Mouse (Mus musculus) mature B cell (primary cell): ENCODE measurements around the gene Ell3.

Experiments
- in situ Hi-C: fragments of 300-500 bp; cut with MboI; formaldehyde crosslinking; loops from 2 replicates; pipeline ENCODE4 v1.14.3; 2019

Ell3 gene

GRCm38 (mm10) chr2:121447006-121447405 lies 2.9 kb upstream of the Ell3 start:
- in situ Hi-C loops, result no loop called here

DNA sequence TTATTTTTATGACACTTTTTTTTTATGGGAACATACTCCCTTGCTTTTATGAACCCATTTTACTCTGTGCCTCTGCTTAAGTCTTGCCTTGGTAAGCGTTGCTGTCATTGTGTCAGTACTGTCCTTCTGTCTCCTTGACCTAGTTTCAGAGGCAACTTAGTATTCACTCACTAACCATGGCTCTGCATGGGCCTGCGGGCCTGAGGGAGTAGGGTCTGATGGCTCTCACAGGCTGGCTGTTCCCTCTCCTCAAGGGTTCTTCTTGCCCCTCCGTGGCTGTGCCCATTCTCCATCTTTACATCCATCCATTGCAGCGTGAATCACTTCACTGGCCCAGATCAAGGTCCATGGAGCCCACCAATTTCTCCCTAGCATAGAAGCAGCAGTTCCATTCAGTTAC lies 2.4 kb upstream of the Ell3 start:
- in situ Hi-C loops, result no loop called here

DNA sequence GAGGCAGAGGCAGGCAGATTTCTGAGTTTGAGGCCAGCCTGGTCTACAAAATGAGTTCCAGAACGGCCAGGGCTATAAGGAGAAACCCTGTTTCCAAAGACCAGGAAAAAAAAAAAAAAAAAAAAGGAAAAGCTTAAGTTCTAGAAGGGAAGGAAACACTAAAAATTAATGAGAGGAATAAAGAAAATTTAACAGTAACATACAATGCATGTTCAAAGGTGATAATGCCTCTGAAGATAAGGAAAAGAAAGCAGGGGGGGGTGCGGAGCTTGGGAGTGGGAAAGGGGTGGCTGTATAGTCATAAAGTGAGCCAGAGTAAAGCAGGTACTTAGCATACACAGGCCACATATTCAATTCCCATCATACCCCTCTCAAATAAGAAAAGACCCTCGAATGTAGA lies 1.0 kb upstream of the Ell3 start:
- in situ Hi-C loops, result no loop called here

- in situ Hi-C loops, result no loop called here
Observed at GRCm38 (mm10) chr2:121443068-121443349, 1.1 kb downstream of the Ell3 start.

DNA sequence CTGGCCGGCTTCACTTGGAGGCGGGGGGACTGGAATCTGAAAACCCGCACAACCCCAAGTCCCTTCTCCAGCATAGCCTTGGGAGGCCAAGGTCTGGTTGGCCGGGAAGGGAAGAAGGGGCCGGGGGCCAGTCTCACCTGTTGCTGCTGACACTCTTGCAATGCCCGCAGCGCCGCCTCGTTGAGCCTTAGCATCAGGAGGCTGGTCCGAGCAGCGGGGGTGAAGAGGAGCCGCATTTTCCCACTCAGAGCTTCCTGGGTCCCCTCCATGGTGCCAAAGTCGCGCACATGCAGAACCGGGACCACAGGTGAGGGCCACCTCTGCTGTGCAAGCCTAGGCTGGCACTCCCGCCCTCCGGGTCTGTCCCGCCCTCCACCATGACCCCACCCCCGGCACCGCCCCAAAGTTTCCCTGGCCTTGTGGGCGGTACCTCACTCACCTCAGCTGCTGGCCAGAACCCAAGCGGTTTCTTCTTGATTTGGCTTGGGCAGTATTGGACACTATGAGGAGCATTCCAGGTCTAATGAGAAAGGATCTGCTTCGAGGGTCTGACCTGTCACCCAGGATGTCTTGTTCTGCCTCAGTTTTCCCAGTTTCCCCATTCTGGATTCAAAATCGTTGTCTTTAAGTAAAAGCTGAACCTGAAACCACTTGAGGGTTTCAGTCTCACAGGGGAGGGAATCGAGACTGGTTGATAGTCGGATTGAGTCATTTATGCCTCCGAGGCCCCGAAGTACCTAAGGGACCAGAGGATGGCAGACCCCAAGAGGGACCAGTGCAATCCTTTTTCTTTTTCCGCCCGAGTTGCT lies 1.6 kb downstream of the Ell3 start:
- in situ Hi-C loops, result no loop called here

DNA sequence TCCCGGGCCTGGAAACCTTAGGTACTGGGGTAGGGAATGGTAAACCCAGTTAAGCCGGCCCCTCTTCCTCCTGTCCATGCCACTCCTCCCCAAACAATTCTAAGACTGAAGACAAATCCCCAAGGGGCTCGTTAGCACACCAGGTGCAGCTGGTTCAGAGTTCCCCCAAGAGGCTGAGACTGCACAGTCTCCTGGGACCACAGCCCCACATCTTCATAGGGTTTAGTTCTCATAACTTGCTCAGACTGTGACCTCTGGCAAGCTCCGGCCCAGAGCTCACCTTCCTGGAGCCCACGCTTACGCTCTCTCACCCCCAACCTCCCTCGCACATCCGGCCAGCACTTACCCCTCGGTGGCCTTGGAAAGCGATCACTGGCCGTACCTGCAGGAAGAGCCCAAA lies 2.3 kb downstream of the Ell3 start:
- in situ Hi-C loops, result no loop called here

- in situ Hi-C loops, result no loop called here
Observed at GRCm38 (mm10) chr2:121440834-121441605, 3.1 kb downstream of the Ell3 start.

DNA sequence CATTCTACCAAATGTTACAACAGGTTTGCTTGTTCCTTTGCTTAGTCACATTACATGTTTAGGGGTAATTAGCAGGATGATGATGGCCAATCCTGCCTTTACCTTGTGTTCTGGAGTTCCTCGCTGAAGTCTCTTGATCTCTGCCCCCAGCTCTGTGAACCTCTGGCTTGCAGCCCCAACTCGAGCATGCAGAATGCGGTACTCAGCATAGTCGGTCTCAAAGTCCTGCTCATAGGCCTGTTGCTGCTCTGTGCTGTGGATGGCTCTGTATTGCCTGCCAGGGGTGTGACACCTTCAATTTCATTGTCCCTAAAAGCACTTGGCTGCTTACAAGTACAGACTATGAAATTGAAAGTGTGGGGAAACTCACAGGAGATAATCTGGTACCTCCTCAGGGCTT lies 4.3 kb downstream of the Ell3 start:
- in situ Hi-C loops, result no loop called here

GRCm38 (mm10) chr2:121434854-121435253 lies 9.2 kb downstream of the Ell3 start:
- in situ Hi-C loops, result no loop called here

- in situ Hi-C loops, result no loop called here
Observed at GRCm38 (mm10) chr2:121425890-121426289, 18.2 kb downstream of the Ell3 start.

GRCm38 (mm10) chr2:121423166-121423565 lies 20.9 kb downstream of the Ell3 start:
- in situ Hi-C loops, result no loop called here

DNA sequence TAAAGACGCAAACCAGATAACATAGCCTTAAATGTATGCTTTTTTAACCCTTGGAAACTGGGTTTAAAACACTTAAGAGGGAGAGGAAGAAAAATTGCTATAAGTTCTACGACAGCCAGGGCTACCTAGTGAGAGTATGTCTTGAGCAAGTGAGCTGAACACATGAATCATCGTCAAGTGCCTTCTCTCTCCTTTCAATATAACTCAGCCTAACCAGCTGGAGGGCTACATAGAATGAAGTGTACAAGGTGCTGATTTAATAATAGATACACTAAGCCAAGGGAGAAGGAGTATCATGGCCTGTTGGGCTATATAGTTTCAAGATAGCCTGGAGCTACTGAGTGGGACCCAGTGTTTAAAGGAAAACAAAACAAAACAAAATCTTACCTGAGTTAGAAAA lies 25.6 kb downstream of the Ell3 start:
- in situ Hi-C loops, result no loop called here

DNA sequence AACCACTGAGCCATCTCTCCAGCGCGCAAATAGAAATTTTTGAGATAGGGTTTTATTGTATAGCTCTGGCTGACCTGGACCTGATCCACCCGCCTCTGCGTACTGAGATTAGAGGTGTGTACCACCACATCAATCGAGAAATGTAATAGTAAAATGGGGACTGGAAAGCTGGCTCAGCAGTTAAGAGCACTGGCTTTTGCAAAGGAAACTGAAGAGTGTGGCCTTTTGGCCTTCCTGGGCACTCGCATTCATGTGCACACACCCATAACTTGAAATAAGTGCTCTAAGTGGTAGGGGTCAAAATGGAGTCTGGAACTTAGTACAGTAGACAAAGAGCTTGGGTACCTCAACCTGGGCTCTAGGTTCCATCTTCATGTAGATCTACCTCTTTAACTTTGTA lies 27.7 kb downstream of the Ell3 start:
- in situ Hi-C loops, result no loop called here

- in situ Hi-C loops, result no loop called here
Observed at GRCm38 (mm10) chr2:121415591-121415990, 28.5 kb downstream of the Ell3 start.

DNA sequence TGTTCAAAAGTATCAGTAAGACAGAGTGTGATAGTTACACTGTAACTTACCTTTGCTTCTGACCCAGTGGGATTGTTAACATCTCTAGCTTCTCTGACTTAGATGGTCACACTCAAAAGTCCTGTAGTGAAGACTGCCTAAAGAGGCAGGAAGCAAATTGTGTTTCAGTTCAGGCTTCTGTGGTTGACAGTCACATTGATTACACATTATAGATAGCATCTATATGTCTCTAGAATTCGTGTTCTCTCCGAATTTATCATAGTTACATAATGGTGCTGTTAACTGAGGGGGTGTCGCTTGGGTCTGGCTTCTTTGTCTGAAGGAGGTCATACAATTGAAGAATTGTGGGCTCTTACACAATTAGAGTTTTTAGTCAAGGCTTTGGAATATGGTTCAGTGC lies 29.0 kb downstream of the Ell3 start:
- in situ Hi-C loops, result no loop called here

- in situ Hi-C loops, result no loop called here
Observed at GRCm38 (mm10) chr2:121414139-121414685, 29.9 kb downstream of the Ell3 start.

GRCm38 (mm10) chr2:121413387-121414042 lies 30.6 kb downstream of the Ell3 start, which contains the start of the genes Pdia3 and Catsper2:
Pdia3 (plus strand) TSS chr2:121413775.
Catsper2 (minus strand) TSS chr2:121413792.
- in situ Hi-C loops, result no loop called here

DNA sequence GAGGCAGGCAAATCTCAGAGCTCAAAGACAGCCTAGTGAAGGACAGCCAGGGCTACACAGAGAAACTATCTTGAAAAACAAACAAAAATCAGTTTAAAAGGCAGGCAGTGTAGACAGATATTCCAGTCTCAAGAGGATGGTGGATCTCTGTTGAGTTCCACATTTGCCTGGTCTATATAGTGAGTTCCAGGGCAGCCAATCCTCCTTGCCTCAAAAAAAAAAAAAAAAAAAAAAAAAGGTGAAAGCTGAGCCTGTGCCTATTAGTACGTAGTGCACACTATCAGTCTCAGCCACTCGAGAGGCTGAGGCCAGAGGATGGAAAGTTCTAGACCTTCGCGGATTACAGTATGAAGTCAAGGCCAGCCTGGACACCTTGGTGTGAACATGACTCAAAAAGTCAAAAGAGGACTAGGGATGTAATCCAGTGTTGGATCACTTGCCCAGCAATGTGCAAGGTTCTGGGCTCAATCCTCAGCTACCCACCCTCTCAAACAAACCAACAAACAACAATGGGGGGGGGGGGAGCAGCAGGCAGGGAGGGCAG lies 31.2 kb downstream of the Ell3 start:
- in situ Hi-C loops, result no loop called here

DNA sequence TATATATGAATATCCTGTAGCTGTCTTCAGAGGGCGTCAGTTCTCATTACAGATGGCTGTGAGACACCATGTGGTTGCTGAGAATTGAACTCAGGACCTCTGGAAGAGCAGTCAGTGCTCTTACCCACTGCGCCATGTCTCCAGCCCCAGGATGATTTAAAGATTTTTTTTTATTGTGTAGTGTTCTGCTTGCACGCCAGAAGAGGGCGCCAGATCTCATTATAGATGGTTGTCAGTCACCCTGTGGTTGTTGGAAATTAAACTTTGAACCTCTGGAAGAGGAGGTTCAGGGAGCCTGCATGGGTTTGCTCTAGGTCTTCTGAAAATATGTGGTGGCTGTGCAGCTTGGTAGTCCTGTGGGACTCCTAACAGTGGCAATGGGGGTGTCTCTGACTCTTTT lies 35.9 kb downstream of the Ell3 start:
- in situ Hi-C loops, result no loop called here

GRCm38 (mm10) chr2:121403296-121403695 lies 40.8 kb downstream of the Ell3 start:
- in situ Hi-C loops, result no loop called here

DNA sequence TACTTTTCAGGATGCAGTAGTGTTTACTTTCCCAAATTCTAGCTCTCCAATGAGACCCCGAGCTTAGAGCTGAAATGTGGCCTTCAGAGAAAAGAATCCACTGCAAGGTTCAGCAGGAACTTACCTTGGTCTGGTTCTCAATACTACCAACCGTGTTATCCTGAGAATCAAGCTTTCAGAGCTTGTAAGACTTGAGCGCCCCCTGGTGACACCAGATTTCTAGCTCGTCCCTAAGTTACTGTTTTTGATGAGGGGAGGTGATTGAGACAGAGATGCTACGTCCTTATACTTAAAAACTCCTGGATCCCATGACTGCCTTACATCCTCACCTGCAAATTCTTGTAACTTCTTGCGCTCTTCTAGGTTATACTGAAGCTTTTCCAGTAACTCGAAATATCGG lies 47.5 kb downstream of the Ell3 start:
- in situ Hi-C loops, result no loop called here
